Mouse (Mus musculus) limb, embryonic 15.5 days (tissue): ENCODE data around the gene Mss51. TPM values are rescaled to one million over a fixed set of nuclear protein-coding genes. Genes with fewer than 3 reads are reported as not detected.

ENCODE experiments used
- ATAC-seq: fragments of 200-750 bp; cut with Nextera tagmentation; 2 replicates; pipeline ENCODE4 v1.8.0; 2017; ENCODE audit warnings: low read depth, moderate TSS enrichment; ENCODE audit not compliant: insufficient number of reproducible peaks, low FRiP score, low TSS enrichment
- H3K27ac ChIP-seq: fragments of 300-500 bp; sonication (generic); 2 replicates; pipeline ENCODE4 v1.5.1; 2015; ENCODE audit warnings: moderate library complexity, mild to moderate bottlenecking, inconsistent platforms
- H3K27me3 ChIP-seq: fragments of 300-500 bp; sonication (generic); 2 replicates; pipeline ENCODE4 v1.6.1; 2015; ENCODE audit warnings: inconsistent platforms
- H3K36me3 ChIP-seq: fragments of 300-500 bp; sonication (generic); 2 replicates; pipeline ENCODE4 v1.6.1; 2015; ENCODE audit warnings: inconsistent platforms
- H3K4me1 ChIP-seq: fragments of 300-500 bp; sonication (generic); 2 replicates; pipeline ENCODE4 v1.6.1; 2015; ENCODE audit warnings: inconsistent platforms
- H3K4me2 ChIP-seq: fragments of 300-500 bp; sonication (generic); 2 replicates; pipeline ENCODE4 v1.6.1; 2015; ENCODE audit warnings: mild to moderate bottlenecking, inconsistent platforms
- H3K4me3 ChIP-seq: fragments of 300-500 bp; sonication (generic); 2 replicates; pipeline ENCODE4 v1.5.1; 2015; ENCODE audit warnings: mild to moderate bottlenecking, inconsistent platforms
- H3K9ac ChIP-seq: fragments of 300-500 bp; sonication (generic); 2 replicates; pipeline ENCODE4 v1.6.1; 2015; ENCODE audit warnings: inconsistent platforms
- H3K9me3 ChIP-seq: fragments of 300-500 bp; sonication (generic); 2 replicates; pipeline ENCODE4 v1.6.1; 2016; ENCODE audit warnings: inconsistent platforms
- WGBS: fragments of 180-500 bp; shearing (Covaris S2); methylation state at CpG from one replicate; pipeline ENCODE4 v1.1.7; 2015; 5-methylcytosine and 5-hydroxymethylcytosine counted together
- polyA plus RNA-seq: library from polyadenylated mRNA; unstranded; fragments of >200 nt; fragmentation: Nextera tagmentation; extraction: Ambion mirVana; gene quantifications from 2 replicates; pipeline ENCODE4 v1.2.1, GENCODE M21; 2015

Mss51 gene
- polyA plus RNA-seq, 1 experiment from 2014 or later: 2.2 TPM

- peaks cover 9% of the 10 kb centered on the region for H3K4me1 ChIP-seq
- H3K9ac ChIP-seq: no peak overlapping the region
- WGBS: 27% methylated on average over 5 of the region's 5 CpGs
- no peak overlapping the region for H3K4me2 ChIP-seq
- no peak for ATAC-seq
- no peaks in the 10 kb centered on the region for H3K27me3 ChIP-seq
- peaks cover 16% of the 10 kb centered on the region for H3K36me3 ChIP-seq
- H3K4me3 ChIP-seq: no peak overlapping the region
- no peak overlapping the region for H3K27ac ChIP-seq
- H3K9me3 ChIP-seq: no peaks in the 10 kb centered on the region
These were observed 15.5 kb downstream of the Mss51 start for GRCm38 (mm10) chr14:20481211-20481610.

DNA sequence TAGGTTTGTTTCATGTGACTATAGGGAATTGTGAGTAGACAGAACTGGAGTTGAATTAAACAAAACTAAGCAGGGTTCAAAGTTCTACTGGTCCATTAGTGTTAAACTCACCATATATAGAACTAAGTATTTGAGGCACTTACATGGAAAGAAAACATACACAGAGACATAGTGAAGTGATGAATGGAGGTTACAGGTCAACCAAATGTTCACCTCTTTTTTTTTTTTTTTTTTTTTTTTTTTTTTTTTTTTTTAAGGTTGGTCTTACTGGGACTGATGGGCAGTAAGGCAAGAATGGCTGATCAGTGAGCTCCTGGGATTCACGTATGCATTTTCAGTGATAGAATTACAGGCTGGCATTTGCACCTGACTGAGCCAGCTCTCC, 16.5 kb downstream of the Mss51 start:
- WGBS: 71% methylated on average over 1 of the region's 1 CpGs
- peaks cover 9% of the 10 kb centered on the region for H3K4me1 ChIP-seq
- no peak for ATAC-seq
- no peaks in the 10 kb centered on the region for H3K9me3 ChIP-seq
- H3K27me3 ChIP-seq: no peaks in the 10 kb centered on the region
- H3K9ac ChIP-seq: no peak overlapping the region
- H3K4me2 ChIP-seq: peak overlapping the region; percentile 60
- H3K27ac ChIP-seq: peak overlapping the region; percentile 77; the same call in 1 of the 2 replicates
- H3K36me3 ChIP-seq: peaks cover 15% of the 10 kb centered on the region
- peak overlapping the region; percentile 77 for H3K4me3 ChIP-seq

GRCm38 (mm10) chr14:20479291-20480194, 17.2 kb downstream of the Mss51 start, which contains the start of gene Anxa7:
TSS of gene Anxa7 (minus strand) at chr14:20480133.
- Histone ChIP-seq H3K9me3 (no peaks in the 10 kb centered on the region), H3K27ac (peak within 1 kb of the TSS; percentile 77), H3K36me3 (peaks cover 8% of the 10 kb centered on the region), H3K4me3 (peak within 1 kb of the TSS; percentile 77), H3K4me2 (peak within 1 kb of the TSS; percentile 60), H3K27me3 (no peaks in the 10 kb centered on the region), H3K9ac (peak within 1 kb of the TSS; percentile 66), H3K4me1 (peaks cover 9% of the 10 kb centered on the region)
- peak; percentile 85 for ATAC-seq
- under 1% methylated on average over 48 of the region's 48 CpGs for WGBS

GRCm38 (mm10) chr14:20478801-20479200, 17.9 kb downstream of the Mss51 start:
- Histone ChIP-seq H3K36me3 (0 out of 2 replicates have a peak, but pooled peaks cover 4% of the 10 kb centered on the region), H3K27ac (peak overlapping the region; percentile 77), H3K4me3 (peak overlapping the region; percentile 77), H3K9ac (0 out of 2 replicates have a peak overlapping the region, but pooled peaks have one; percentile 66), H3K9me3 (no peaks in the 10 kb centered on the region), H3K4me1 (peaks cover 9% of the 10 kb centered on the region), H3K4me2 (peak overlapping the region; percentile 60), H3K27me3 (no peaks in the 10 kb centered on the region)
- 4% methylated on average over 7 of the region's 7 CpGs for WGBS
- no peak for ATAC-seq

GRCm38 (mm10) chr14:20478385-20478784, 18.3 kb downstream of the Mss51 start:
- Histone ChIP-seq H3K4me1 (peaks cover 9% of the 10 kb centered on the region), H3K9me3 (no peaks in the 10 kb centered on the region), H3K27ac (peak overlapping the region; percentile 63; the same call in 1 of the 2 replicates), H3K4me3 (peak overlapping the region; percentile 77), H3K36me3 (0 out of 2 replicates have a peak, but pooled peaks cover 4% of the 10 kb centered on the region), H3K9ac (no peak overlapping the region), H3K27me3 (no peaks in the 10 kb centered on the region), H3K4me2 (peak overlapping the region; percentile 60)
- WGBS: 23% methylated on average over 3 of the region's 3 CpGs
- ATAC-seq: no peak

DNA sequence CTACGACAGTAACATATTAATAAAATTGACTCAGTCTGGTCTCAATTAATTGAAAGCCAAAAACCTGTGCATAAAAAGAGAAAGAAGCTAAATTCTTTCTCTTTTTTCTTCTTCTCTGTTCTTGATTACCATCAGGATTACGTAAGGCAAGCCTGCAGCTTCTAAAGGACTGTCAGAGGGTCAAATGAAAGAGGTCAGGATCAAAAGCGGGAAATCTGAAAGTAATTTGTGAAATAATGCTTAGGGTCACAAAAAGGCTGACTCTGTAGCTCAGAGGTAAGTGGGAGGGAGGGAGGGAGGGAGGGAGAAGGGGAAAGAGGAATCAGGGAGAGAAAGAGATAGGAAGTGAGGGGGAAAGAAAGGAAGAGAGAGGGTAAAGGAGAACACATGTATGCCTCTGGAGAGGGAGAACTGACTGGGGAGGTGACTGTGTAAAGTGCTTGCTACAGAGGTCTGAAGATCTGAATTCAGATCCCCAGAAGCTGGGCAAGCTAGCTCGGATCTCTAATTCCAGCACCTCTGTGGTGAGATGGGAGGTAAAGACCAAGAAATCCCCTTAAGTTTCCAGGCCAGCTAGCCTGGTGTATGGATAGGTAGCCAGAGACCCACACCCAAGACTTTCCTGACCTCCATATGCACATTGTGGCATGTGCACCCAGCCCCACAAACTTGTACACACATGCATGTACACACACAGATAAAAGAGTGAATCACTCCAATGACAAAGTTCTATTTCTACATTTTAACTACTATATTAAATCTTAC, 19.3 kb downstream of the Mss51 start:
- Histone ChIP-seq H3K4me1 (peaks cover 9% of the 10 kb centered on the region), H3K27me3 (no peaks in the 10 kb centered on the region), H3K4me3 (no peak overlapping the region), H3K36me3 (no peaks in the 10 kb centered on the region), H3K4me2 (no peak overlapping the region), H3K27ac (no peak overlapping the region), H3K9me3 (no peaks in the 10 kb centered on the region), H3K9ac (no peak overlapping the region)
- WGBS: 33% methylated on average over 4 of the region's 4 CpGs
- no peak for ATAC-seq

DNA sequence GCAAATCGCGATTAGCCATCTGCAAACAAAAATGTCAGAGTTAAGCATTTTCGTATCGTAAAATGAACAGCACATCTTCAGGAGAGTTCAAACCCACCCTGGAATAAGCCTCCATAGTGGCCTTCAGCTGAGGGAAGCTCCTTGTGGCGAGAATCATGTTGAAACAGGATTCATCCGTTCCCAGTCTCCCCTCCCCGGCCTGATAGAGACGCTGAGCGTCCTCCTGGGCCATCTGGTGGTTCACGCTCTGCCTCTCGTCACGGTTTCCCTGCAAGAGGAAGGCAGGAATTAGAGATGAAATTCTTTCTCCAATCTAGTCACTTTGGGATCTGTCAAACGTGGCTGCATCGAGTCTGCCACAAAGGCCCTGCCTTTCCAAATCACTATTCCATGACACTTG, 36.5 kb downstream of the Mss51 start:
- Histone ChIP-seq H3K27ac (no peak overlapping the region), H3K4me3 (no peak overlapping the region), H3K27me3 (no peaks in the 10 kb centered on the region), H3K4me1 (no peaks in the 10 kb centered on the region), H3K36me3 (peaks cover 79% of the 10 kb centered on the region), H3K4me2 (no peak overlapping the region), H3K9me3 (no peaks in the 10 kb centered on the region), H3K9ac (no peak overlapping the region)
- ATAC-seq: no peak
- WGBS: 74% methylated on average over 14 of the region's 14 CpGs

GRCm38 (mm10) chr14:20458378-20458777, 38.3 kb downstream of the Mss51 start:
- Histone ChIP-seq H3K9me3 (no peaks in the 10 kb centered on the region), H3K4me3 (no peak overlapping the region), H3K4me2 (no peak overlapping the region), H3K27me3 (no peaks in the 10 kb centered on the region), H3K4me1 (no peaks in the 10 kb centered on the region), H3K36me3 (peaks cover 69% of the 10 kb centered on the region), H3K9ac (no peak overlapping the region), H3K27ac (no peak overlapping the region)
- ATAC-seq: no peak
- 89% methylated on average over 9 of the region's 9 CpGs for WGBS

- no peak overlapping the region for H3K27ac ChIP-seq
- H3K4me2 ChIP-seq: no peak overlapping the region
- peaks cover 19% of the 10 kb centered on the region for H3K36me3 ChIP-seq
- WGBS: 89% methylated on average over 5 of the region's 5 CpGs
- no peaks in the 10 kb centered on the region for H3K4me1 ChIP-seq
- H3K27me3 ChIP-seq: no peaks in the 10 kb centered on the region
- no peaks in the 10 kb centered on the region for H3K9me3 ChIP-seq
- no peak for ATAC-seq
- no peak overlapping the region for H3K9ac ChIP-seq
- H3K4me3 ChIP-seq: no peak overlapping the region
These were observed 43.8 kb downstream of the Mss51 start for GRCm38 (mm10) chr14:20452929-20453328.

GRCm38 (mm10) chr14:20451765-20452331, 44.9 kb downstream of the Mss51 start, which contains the start of gene Cfap70:
TSS of gene Cfap70 (minus strand) at chr14:20452226.
- Histone ChIP-seq H3K9ac (peak within 1 kb of the TSS; percentile 27; the same call in 1 of the 2 replicates), H3K4me2 (peak within 1 kb of the TSS; percentile 64), H3K36me3 (peaks cover 16% of the 10 kb centered on the region), H3K27me3 (no peaks in the 10 kb centered on the region), H3K9me3 (no peaks in the 10 kb centered on the region), H3K4me1 (no peaks in the 10 kb centered on the region), H3K27ac (no peak within 1 kb of the TSS), H3K4me3 (peak within 1 kb of the TSS; percentile 40)
- 2% methylated on average over 15 of the region's 15 CpGs for WGBS
- ATAC-seq: no peak

DNA sequence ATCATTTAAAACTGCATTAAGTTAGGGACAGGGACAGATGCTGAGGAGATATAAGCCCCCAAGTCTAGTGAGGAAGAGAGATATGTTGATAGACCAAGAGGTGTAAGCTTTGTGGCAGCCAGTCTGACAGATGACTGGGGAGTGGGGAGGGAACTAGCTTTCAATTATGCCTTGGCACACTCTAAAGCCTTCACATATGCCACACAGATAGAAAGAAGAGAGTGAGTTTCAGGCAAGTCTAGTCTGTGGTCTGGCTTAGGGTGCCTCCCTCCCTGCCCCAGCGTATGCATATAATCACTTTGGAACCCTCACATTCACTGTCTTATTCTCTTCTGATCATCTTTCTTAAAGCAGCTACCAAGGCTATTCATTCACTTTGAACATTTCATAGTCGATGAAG, 45.4 kb downstream of the Mss51 start:
- 12% methylated on average over 2 of the region's 2 CpGs for WGBS
- Histone ChIP-seq H3K4me3 (peak overlapping the region; percentile 40), H3K27ac (no peak overlapping the region), H3K9ac (0 out of 2 replicates have a peak overlapping the region, but pooled peaks have one; percentile 4), H3K27me3 (no peaks in the 10 kb centered on the region), H3K9me3 (no peaks in the 10 kb centered on the region), H3K36me3 (peaks cover 11% of the 10 kb centered on the region), H3K4me1 (no peaks in the 10 kb centered on the region), H3K4me2 (peak overlapping the region; percentile 64)
- no peak for ATAC-seq
